Mouse (Mus musculus) testis, postnatal 10 days (tissue): ENCODE data around the gene Rdx.
A peak's percentile ranks its signal among the peaks of the same experiment; 100 is the strongest.

Experiments
- DNase-seq: peaks from one replicate; pipeline ENCODE4 v3.0.0; 2021; ENCODE audit warnings: low spot score

Rdx gene

GRCm38 (mm10) chr9:52047129-52047820, at the start of gene Rdx:
Rdx (plus strand) TSS chr9:52047173.
- DNase-seq, result peak; percentile 47

- DNase-seq, result no peak
Measured at GRCm38 (mm10) chr9:52003501-52003900, 43.5 kb upstream of the Rdx start.

- peak; percentile 68 for DNase-seq
Measured at GRCm38 (mm10) chr9:52007341-52007740, 39.6 kb upstream of the Rdx start.

- DNase-seq, result no peak
Measured at GRCm38 (mm10) chr9:52008511-52008910, 38.5 kb upstream of the Rdx start.

DNA sequence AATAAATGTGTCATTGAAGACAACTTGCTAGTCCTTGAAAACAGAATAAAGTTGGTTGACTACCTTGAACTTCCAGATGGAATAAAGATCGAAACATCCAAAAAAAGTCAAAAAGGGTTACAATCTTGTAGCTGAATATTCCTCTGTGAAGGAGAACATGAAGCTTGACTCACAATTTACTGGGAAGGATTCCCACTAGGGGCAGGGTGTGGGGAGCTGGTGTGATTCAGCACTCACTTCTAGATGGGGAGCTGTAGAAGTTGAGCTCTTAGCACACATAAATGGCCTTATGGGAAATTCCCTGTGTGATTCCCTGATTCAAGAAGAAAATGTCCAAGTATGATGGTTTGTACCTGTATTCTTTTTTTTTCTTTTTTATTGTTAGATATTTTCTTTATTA, 34.7 kb upstream of the Rdx start:
- no peak for DNase-seq

DNA sequence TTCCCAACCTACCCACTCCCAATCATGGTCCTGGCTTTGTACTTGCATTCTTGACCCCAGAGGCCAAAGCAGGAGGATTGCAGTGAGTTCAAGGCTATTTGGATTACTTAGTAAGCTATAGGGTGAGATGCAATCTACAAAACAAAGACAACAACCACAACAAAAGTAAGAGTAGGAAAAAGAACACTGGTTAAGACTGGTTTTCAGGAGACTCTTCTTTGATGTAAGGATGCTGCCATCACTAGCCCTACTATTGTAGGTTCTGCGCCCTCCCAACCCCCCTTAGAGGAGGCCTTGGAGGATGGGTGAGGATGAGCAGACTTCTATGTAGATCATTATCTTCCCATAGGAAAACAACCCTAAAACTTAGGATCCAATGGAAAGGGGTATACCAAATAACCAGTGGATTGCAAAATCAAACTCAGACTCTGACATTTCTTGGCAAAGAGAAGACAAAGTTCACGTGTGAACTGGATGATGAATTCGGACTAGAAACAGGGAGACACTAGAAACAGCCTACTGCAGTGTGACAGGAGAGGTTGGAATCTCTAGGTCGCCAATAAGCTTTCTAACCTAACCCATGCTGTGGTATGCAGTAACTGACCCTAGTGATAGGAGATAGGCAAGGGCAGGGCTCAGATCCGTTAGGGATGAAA, 34.1 kb upstream of the Rdx start:
- no peak for DNase-seq

DNA sequence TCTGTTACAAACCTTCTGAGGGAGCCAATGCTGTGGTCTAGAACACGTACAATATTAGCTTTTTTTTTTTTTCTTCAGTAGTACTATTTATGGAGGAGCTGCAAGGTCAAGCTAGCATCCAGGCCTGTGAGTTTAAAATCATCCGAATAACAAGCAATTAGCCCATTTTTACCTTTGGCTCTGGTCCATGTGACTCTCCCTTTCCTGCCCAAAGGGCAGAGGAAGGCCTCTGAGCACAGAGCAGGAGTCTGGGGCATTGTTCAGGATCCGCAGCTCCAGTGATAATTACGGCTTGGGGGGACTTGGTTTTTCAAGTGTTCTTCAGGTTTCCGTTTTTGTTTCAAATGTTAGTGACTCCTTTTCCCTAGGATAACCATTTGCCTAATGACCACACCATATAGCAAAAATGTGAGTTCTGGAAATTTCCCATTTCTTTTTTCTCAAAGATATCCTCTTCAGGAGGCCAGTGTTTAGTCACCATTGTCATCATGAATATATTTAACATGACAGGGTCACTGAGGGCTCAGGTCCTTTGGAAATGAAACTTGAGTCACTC, 33.0 kb upstream of the Rdx start:
- no peak for DNase-seq

DNA sequence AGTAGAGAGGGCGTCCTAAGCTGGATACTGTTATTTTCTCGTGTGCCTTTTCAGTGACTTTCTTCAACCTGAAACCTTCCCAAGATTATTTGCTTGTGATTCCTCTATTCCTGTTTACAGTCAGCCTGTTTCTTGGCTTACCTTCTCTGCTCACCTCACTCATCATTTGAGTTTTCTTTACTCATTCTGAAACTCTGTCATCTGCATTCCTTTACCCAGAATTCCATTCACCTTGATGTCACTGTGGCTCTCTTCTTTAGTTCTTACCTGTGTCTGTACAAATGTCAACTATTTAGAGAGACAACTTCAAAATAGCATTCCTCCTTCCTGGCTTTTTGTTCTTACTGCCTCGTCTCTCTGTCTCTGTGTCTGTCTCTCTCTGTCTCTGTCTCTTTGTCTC, 29.9 kb upstream of the Rdx start:
- DNase-seq, result no peak

DNA sequence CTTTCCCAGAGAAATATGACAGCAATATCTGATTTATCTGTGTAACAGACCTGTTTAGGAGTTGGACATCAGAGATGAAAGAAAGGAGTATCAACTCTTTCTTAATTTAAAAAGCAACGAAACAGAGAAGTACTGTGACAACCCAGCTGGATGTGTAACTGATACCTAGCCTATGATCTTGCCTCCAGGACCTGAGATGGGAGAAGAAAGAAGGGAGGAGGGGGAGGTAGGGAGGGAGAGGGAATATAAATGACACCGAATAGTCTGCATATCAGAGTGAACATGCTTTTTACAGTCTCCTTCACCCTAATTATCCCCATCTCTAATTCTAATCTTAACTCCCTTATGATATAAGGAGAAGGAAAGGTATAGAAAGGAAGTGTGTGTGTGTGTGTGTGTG, 29.1 kb upstream of the Rdx start:
- DNase-seq, result no peak

- no peak for DNase-seq
Measured at GRCm38 (mm10) chr9:52018505-52018904, 28.5 kb upstream of the Rdx start.

GRCm38 (mm10) chr9:52027257-52028020, 19.5 kb upstream of the Rdx start:
- DNase-seq, result no peak

- DNase-seq, result peak; percentile 49
Measured at GRCm38 (mm10) chr9:52028521-52029405, 18.2 kb upstream of the Rdx start.

DNA sequence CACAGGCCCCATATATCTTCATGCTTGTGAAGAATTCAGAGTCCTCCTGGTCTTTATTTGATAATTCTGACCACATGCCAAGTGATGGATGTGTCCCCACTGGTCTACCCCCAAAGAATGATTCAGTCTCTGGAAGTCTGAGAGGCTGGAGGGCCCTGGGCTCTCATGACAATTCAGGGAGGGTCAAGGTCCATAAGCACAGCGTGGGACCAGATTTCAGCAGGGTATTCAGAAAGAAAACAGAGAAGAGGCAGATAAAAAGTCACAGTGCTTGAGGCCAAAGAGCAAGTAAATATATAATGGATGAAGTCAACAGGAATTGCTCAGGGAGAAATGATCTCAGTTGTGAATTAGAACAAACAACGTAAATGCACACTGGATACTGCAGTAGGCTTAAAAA, 15.5 kb upstream of the Rdx start:
- DNase-seq, result no peak

GRCm38 (mm10) chr9:52037493-52037892, 9.5 kb upstream of the Rdx start:
- no peak for DNase-seq

DNA sequence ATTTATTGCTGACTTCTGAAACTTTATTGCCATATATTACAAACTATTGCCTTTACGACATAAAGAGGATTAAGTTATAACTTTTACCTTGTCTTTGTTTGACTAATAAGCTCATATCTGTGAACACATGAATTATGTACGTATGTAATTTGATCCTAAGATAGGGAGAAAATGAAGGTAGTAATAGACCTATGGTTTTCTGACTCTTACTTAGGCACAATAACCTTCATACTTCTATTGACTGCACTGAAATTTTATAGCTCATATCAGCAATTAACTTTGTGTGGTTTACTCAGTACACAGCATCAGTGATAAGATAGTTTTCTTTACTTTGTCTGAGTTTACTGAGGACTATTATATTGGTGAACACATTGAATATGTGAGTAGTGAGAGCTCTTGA, 5.3 kb upstream of the Rdx start:
- DNase-seq, result no peak

DNA sequence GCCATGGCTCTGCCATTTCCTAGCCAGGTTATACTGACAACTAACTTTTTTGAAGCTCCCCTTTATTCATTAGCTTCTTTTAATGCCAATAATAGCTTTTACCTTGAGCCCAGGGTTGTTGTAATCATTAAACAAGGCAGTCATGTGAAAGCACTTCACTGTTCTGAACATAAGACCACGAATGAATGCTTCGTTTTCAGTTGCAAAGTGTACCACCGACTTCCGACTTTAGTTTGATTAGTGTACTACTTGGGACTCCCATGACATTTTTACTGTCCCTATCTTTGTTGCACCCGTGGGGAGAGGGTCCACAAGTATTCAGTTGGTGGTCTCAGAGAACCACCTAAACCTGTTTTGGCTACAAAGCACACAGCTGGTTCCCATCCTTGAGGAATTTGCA, 287 bp upstream of the Rdx start:
- no peak for DNase-seq

GRCm38 (mm10) chr9:52047821-52048649, 1.1 kb downstream of the Rdx start:
- DNase-seq, result peak; percentile 89

- DNase-seq, result peak; percentile 70
Measured at GRCm38 (mm10) chr9:52048650-52049081, 1.7 kb downstream of the Rdx start.

DNA sequence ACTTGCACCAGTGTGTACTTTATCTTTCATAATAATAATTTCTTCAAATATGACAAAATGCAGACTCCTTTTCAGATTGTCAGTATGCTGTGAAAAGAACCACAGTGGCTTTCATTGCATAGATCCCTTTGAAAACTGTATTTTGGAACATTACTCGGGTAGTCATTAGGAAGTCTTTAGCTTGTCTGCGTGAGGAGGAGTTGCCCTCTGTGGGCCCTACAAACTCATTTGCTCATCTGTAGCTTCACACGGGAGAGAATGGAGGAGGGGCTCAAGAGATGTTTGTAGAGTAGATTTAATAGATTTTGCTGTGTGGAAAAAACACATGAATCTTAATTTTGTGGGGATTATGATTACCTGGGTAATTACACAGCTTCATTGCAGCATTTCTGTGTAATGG, 2.6 kb downstream of the Rdx start:
- DNase-seq, result no peak

DNA sequence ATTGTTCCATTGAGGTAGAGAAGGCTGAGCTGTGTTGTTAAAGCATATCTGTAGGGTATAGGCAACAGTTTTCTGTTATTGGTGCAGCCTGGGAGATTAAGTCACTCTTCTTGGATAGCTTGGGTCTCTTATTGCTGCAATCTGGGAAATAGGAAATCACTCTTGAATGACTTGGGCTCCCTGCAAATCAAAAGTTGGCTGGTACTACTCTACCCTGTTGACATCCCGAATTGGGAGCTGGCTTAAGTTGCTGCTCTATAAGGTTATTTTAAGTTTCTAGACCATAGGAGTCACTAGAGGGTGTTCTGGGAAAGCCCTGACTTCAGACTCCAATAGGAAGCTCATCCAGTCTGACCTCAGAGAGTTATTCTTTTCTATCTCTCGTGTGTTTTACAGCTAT, 3.4 kb downstream of the Rdx start:
- no peak for DNase-seq

DNA sequence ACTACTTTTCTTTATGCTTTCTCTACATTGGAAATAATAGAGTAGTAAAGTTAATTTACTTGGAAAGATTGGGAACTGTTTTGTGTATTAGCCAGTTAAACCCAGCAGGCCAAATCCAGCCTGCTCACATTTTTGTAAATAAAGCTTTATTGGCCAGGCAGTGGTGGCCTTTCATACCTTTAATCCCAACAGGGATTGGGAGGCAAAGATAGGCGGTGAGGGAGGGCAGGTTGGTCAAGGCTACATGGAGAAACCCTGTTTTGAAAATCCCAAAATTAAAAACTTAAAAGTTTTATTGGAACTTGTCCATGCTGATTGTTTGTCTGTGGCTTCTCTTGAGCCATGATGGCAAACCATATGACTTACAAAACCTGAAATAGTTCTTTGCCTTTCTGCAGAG, 5.2 kb downstream of the Rdx start:
- DNase-seq, result no peak
